Mouse (Mus musculus): ENCODE measurements around the gene H2-T23. TPM values are rescaled to one million over a fixed set of nuclear protein-coding genes. Genes with fewer than 3 reads are reported as not detected.

Gene H2-T23
- 4.6 and 5.0 TPM in 2 replicates for polyA plus RNA-seq (2012; rRNA removed)

DNA sequence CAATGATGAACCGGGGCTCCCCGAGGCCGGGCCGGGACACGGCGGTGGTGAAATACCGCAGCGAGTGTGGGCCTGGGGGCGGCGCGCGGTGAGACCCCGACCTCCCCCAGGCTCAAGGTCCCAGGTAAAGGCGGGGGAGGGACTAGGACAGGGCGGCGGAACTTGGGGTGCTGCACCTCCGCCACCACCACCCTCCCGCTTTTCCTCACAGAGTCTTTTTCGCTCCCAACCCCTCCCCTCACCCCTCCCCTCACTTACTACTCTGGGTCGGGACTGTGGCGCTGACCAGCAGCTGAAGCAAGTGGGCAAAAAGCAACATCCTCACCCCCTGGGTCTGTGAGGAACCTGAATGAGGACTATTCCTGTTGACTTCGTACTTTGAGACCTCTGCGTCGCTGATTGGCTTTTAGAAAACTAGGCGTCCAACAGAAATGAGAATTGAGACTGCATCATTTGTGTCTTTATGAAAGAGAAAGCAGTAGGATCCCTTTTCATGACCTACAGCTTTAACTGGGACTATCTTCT is at the start of gene H2-T23:
TSS of gene H2-T23 (minus strand) at position 505 of the 525 bp plus-strand sequence.

GRCm38 (mm10) chr17:36058362-36058761 is 25.7 kb upstream of the H2-T23 start, which contains the start of gene Gm11127:
Gene Gm11127, minus strand, starts transcription at chr17:36058371.

DNA sequence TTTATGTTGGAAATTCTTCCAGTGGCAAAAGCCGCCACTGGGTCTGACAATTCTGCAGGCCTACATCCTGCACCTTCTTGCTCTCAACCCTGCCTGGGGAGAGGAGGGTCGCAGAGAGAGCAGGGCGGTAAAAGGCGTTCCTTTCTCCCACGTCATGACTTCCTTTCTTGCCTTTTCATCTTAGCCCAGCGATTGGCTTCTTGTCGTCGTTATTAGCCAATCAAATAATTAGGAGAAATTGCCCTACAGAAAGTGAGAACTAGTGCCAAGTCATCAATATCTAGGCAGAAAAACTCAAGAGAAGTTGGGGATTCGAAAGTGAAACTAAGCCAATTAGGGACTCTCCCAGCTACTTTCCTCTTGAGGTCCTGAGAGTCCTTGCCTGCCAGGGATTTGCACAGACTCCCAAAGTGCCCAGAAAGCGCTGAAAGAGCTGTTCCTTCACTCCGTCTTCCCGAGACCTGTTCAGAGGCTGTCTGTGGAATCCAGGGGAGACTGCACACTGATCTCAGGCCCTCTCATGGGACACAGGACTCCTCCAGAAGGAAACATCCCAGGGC is 10.0 kb upstream of the H2-T23 start, which contains the start of the genes H2-T22 and Gm6034:
TSS of gene H2-T22 (minus strand) at position 138 of the 560 bp plus-strand sequence.
TSS of gene Gm6034 (plus strand) at position 352 of the 560 bp plus-strand sequence.

GRCm38 (mm10) chr17:36020191-36021073 is 12.2 kb downstream of the H2-T23 start, which contains the start of gene H2-T24:
Gene H2-T24, minus strand, starts transcription at chr17:36020560.

Other genes with a start within 250 kb of the H2-T23 start
- 2.3 and 3.8 TPM in 2 replicates for gene Ier3, start 211.2 kb downstream of the H2-T23 start, polyA plus RNA-seq (2012; rRNA removed)
- gene Flot1, start 209.6 kb downstream of the H2-T23 start, polyA plus RNA-seq (2012; rRNA removed) = 53.2 and 54.8 TPM in 2 replicates
- gene Tubb5, start 194.5 kb downstream of the H2-T23 start, polyA plus RNA-seq (2012; rRNA removed) = 1,643 and 2,189 TPM in 2 replicates
- gene Mdc1, start 191.3 kb downstream of the H2-T23 start, polyA plus RNA-seq (2012; rRNA removed) = 37.8 and 41.2 TPM in 2 replicates
- 61.1 and 62.0 TPM in 2 replicates for gene Nrm, start 171.5 kb downstream of the H2-T23 start, polyA plus RNA-seq (2012; rRNA removed)
- gene Ppp1r18, start 167.3 kb downstream of the H2-T23 start, polyA plus RNA-seq (2012; rRNA removed) = 47.5 and 56.9 TPM in 2 replicates
- 72.6 and 76.7 TPM in 2 replicates for gene Dhx16, start 153.0 kb downstream of the H2-T23 start, polyA plus RNA-seq (2012; rRNA removed)
- gene 2310061I04Rik, start 135.4 kb downstream of the H2-T23 start, polyA plus RNA-seq (2012; rRNA removed) = 40.5 and 45.6 TPM in 2 replicates
- gene Atat1, start 122.8 kb downstream of the H2-T23 start, polyA plus RNA-seq (2012; rRNA removed) = 136 and 230 TPM in 2 replicates
- gene Mrps18b, start 116.5 kb downstream of the H2-T23 start, polyA plus RNA-seq (2012; rRNA removed) = 46.6 and 55.3 TPM in 2 replicates
- gene Ppp1r10, start 116.4 kb downstream of the H2-T23 start, polyA plus RNA-seq (2012; rRNA removed) = 46.3 and 48.5 TPM in 2 replicates
- 95.0 and 180 TPM in 2 replicates for gene Abcf1, start 63.1 kb downstream of the H2-T23 start, polyA plus RNA-seq (2012; rRNA removed)
- 35.1 and 60.9 TPM in 2 replicates for gene Gnl1, start 53.0 kb downstream of the H2-T23 start, polyA plus RNA-seq (2012; rRNA removed)
- 43.4 and 44.2 TPM in 2 replicates for gene Prr3, start 52.6 kb downstream of the H2-T23 start, polyA plus RNA-seq (2012; rRNA removed)
- gene H2-T24, start 12.3 kb downstream of the H2-T23 start, polyA plus RNA-seq (2012; rRNA removed) = 0.96 and 0.99 TPM in 2 replicates
- 10.6 and 12.9 TPM in 2 replicates for gene H2-T22, start 9.9 kb upstream of the H2-T23 start, polyA plus RNA-seq (2012; rRNA removed)
- not detected in 2 replicates for gene Gm6034, start 10.1 kb upstream of the H2-T23 start, polyA plus RNA-seq (2012; rRNA removed)
- gene Gm11127, start 25.5 kb upstream of the H2-T23 start, polyA plus RNA-seq (2012; rRNA removed) = not detected in 2 replicates
- gene Gm19684, start 88.8 kb upstream of the H2-T23 start, polyA plus RNA-seq (2012; rRNA removed) = not detected in 2 replicates
- not detected in 2 replicates for gene Gm7030, start 96.6 kb upstream of the H2-T23 start, polyA plus RNA-seq (2012; rRNA removed)
- 0.15 and 0.28 TPM in 2 replicates for gene Gm8909, start 135.7 kb upstream of the H2-T23 start, polyA plus RNA-seq (2012; rRNA removed)
- not detected in 2 replicates for gene H2-T3, start 157.4 kb upstream of the H2-T23 start, polyA plus RNA-seq (2012; rRNA removed)
- gene Rpp21, start 225.2 kb upstream of the H2-T23 start, polyA plus RNA-seq (2012; rRNA removed) = 59.6 and 60.2 TPM in 2 replicates
- gene Trim39, start 239.4 kb upstream of the H2-T23 start, polyA plus RNA-seq (2012; rRNA removed) = 43.9 and 47.1 TPM in 2 replicates